Mouse (Mus musculus) liver, postnatal 0 days (tissue): ENCODE results near the gene Tmprss6. TPM values are rescaled to one million over a fixed set of nuclear protein-coding genes. Genes with fewer than 3 reads are reported as not detected.

ENCODE experiments used
- ATAC-seq: fragments of 200-750 bp; cut with Nextera tagmentation; 2 replicates; pipeline ENCODE4 v1.8.0; 2017; ENCODE audit warnings: mild to moderate bottlenecking, moderate library complexity
- DNase-seq: peaks from one replicate; pipeline ENCODE4 v3.0.0-alpha.2; 2016
- H3K27ac ChIP-seq: fragments of 300-500 bp; sonication (generic); 2 replicates; pipeline ENCODE4 v1.5.1; 2014; ENCODE audit warnings: antibody characterized with exemption, moderate library complexity, mild to moderate bottlenecking, low read depth
- H3K27me3 ChIP-seq: fragments of 300-500 bp; sonication (generic); 2 replicates; pipeline ENCODE4 v1.6.1; 2014; ENCODE audit warnings: low read length, control low read depth, mixed read lengths; ENCODE audit not compliant: insufficient read depth
- H3K36me3 ChIP-seq: fragments of 300-500 bp; sonication (generic); replicated peaks from 2 replicates; pipeline ENCODE4 v1.6.1; 2014; ENCODE audit warnings: mild to moderate bottlenecking, control low read depth, low read length, moderate library complexity, mixed read lengths; ENCODE audit not compliant: insufficient read depth
- H3K4me1 ChIP-seq: fragments of 300-500 bp; sonication (generic); 2 replicates; pipeline ENCODE4 v1.6.1; 2014; ENCODE audit warnings: antibody characterized with exemption, mild to moderate bottlenecking, control low read depth; ENCODE audit not compliant: insufficient read depth
- H3K4me2 ChIP-seq: fragments of 300-500 bp; sonication (generic); 2 replicates; pipeline ENCODE4 v1.6.1; 2014; ENCODE audit warnings: low read depth, mild to moderate bottlenecking, low read length, moderate library complexity, mixed read lengths
- H3K4me3 ChIP-seq: fragments of 300-500 bp; sonication (generic); 2 replicates; pipeline ENCODE4 v1.5.1; 2014; ENCODE audit warnings: low read depth, low read length
- H3K9ac ChIP-seq: fragments of 300-500 bp; sonication (generic); replicated peaks from 2 replicates; pipeline ENCODE4 v1.6.1; 2014; ENCODE audit warnings: mild to moderate bottlenecking, moderate library complexity
- H3K9me3 ChIP-seq: fragments of 300-500 bp; sonication (generic); 2 replicates; pipeline ENCODE4 v1.6.1; 2016; ENCODE audit warnings: mild to moderate bottlenecking, control low read depth, low read length, mixed read lengths
- CTCF ChIP-seq: sonication (generic); IDR thresholded peaks from 2 replicates; pipeline ENCODE4 v1.5.1; 2016; ENCODE audit warnings: antibody characterized with exemption, low read depth
- EP300 ChIP-seq: IDR thresholded peaks from 2 replicates; pipeline ENCODE4 v1.6.1; 2016; ENCODE audit warnings: antibody characterized with exemption, low read depth, mild to moderate bottlenecking
- WGBS: fragments of 180-500 bp; shearing (Covaris S2); extraction: QIAGEN DNeasy Blood & Tissue Kit; methylation state at CpG from one replicate; pipeline ENCODE4 v1.1.7; 2014; ENCODE audit not compliant: insufficient replicate concordance; 5-methylcytosine and 5-hydroxymethylcytosine counted together
- polyA plus RNA-seq: library from polyadenylated mRNA; unstranded; fragments of >200 nt; fragmentation: Nextera tagmentation; extraction: Ambion mirVana; gene quantifications from 2 replicates; pipeline ENCODE4 v1.2.1, GENCODE M21; 2015

Tmprss6 gene
- 73.4 and 80.3 TPM in 2 replicates for polyA plus RNA-seq

DNA sequence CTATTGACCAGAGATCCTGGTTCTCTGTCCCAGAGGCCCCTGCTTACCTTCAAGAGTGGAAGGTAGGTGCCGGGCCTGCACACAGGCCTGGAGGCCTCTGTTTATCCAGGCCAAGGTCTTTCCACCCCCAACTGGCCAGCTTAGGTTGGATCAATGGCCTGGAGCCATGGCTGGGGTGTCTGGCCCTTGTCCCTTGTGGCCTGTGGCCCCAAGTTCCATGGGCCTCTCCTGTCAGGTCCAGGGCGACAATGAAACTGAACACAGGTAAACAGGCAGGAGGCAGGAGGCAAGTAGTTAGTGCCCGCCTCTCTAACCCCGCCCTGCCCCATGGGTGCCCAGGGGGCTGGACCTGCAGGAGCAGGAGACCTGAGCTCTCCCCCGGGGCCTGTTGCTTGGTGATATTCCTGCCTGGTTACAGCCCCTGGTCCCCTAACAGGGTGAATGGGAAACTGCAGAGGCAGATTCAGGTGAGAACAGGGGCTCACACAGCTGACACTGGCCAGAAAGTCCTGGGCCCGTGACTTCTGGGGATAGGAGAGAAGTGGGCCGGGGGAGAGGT, at the start of gene Tmprss6:
Gene Tmprss6, minus strand, starts transcription at position 256 of the 559 bp plus-strand sequence.
- ATAC-seq: peak; percentile 85
- Histone ChIP-seq H3K27ac (peak within 1 kb of the TSS; percentile 90), H3K36me3 (no peaks in the 10 kb centered on the region), H3K27me3 (no peaks in the 10 kb centered on the region), H3K4me2 (peak within 1 kb of the TSS; percentile 67), H3K4me1 (peaks cover 11% of the 10 kb centered on the region), H3K9ac (peak within 1 kb of the TSS; percentile 68), H3K4me3 (peak within 1 kb of the TSS; percentile 43), H3K9me3 (no peaks in the 10 kb centered on the region)
- peak; percentile 76 for DNase-seq
- TF ChIP-seq CTCF (no peak), EP300 (no peak)
- 64% methylated on average over 7 of the region's 7 CpGs for WGBS

DNA sequence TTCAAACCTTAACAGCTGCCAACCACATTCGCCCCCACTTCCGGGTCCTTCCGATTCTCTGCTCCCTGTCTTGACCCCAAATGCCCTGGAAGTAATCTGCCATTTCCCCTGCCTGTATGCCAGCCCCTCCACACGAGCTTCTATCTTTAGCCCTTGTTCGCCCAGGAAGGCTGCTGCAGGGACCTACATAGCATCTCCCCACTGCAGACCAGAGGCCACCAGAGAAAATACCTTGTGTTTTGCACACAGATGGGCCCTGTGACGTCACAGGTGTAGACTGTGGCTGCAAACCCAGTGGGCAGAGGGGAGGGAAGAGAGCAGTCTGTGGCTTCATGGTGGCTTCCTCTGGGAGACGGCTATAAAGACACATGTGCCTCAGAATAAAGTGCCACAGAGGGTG, 49.8 kb upstream of the Tmprss6 start:
- Histone ChIP-seq H3K4me1 (peaks cover 3% of the 10 kb centered on the region), H3K4me3 (no peak overlapping the region), H3K9me3 (no peaks in the 10 kb centered on the region), H3K27me3 (no peaks in the 10 kb centered on the region), H3K36me3 (no peaks in the 10 kb centered on the region), H3K9ac (no peak overlapping the region), H3K4me2 (no peak overlapping the region), H3K27ac (no peak overlapping the region)
- ATAC-seq: no peak
- peak; percentile 13 for DNase-seq
- TF ChIP-seq EP300: no peak
- no peak for TF ChIP-seq CTCF
- WGBS: 44% methylated on average over 7 of the region's 7 CpGs

DNA sequence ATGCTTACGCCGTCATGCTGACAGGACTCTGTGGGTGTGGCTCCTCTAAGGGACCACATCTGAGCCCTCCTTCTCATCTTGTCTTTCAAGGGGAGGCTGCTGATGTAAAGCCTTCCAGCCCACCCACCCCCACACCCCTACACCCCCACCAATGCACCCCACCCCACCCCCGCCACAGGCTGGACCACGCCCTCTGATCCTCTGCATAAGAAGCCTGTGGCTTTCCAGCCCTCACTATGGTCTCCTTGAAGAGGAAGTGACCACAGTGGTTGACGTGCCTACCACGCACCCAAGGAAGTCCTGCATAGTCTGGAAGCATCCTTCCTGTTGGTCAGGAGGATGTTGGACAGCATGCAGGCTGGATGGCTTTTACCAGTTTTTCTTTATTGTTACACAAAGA, 47.3 kb upstream of the Tmprss6 start:
- H3K4me3 ChIP-seq: no peak overlapping the region
- H3K9ac ChIP-seq: no peak overlapping the region
- TF ChIP-seq EP300 (no peak), CTCF (no peak)
- peaks cover 20% of the 10 kb centered on the region for H3K4me1 ChIP-seq
- DNase-seq (peak; percentile 13), ATAC-seq (no peak)
- no peaks in the 10 kb centered on the region for H3K27me3 ChIP-seq
- no peaks in the 10 kb centered on the region for H3K9me3 ChIP-seq
- H3K36me3 ChIP-seq: no peaks in the 10 kb centered on the region
- H3K27ac ChIP-seq: no peak overlapping the region
- 50% methylated on average over 6 of the region's 6 CpGs for WGBS
- H3K4me2 ChIP-seq: no peak overlapping the region

DNA sequence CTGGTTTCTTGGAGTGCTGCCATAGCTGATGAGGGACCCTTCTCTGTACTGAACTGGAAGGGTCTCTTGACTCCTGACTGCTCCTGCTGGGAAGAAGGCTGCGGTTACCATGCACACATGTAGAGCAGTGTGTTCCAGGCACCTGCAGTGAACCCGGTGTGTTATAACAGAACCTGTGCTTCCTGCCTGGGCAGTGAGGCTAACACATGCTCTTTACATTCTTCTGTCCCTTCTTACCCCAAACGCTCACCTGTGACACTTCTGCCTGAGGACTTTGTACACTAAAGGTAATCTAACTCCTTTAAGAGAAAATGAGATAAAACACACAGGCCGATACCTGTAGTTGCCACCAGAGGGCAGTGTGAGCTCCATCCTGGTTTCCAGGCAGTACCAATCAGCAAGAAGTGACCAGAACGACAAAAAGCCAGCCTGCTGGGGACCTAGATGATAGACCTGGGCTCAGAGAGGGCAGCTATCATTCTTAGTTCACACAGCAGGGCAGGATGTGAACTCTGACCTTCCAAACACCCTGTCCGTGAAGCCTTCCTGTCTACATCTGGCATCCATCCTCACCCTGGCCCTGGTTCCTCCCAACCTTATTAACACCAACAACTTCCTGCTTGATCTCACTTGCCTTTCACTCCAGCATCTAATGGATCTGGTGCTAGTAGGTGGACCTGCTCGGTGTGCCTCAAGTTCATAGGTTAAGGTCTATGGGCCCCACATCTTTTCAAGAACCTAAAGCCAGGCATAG, 46.1 kb upstream of the Tmprss6 start:
- peaks cover 24% of the 10 kb centered on the region for H3K4me1 ChIP-seq

DNA sequence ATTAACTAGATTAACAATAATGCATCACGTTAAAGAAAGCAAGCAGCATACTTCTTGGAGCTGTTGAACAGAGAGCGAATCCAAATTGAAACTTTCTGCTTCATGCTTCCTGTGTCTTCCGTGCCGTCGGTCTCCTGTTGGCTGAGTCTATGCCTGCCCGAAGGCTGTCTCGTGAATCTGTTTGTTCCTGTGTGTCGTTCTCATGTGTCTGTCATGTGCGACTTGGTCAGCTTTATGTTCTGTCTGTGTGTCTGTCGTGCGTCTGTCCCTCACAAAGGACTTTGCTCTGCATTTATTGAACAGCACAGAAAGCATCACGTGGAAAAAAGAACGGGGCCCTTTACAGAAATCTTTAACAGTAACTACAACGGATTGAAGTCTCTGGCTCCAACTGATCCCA, 44.6 kb upstream of the Tmprss6 start:
- DNase-seq (peak; percentile 34), ATAC-seq (peak; percentile 74)
- Histone ChIP-seq H3K27me3 (no peaks in the 10 kb centered on the region), H3K36me3 (no peaks in the 10 kb centered on the region), H3K9me3 (no peaks in the 10 kb centered on the region), H3K9ac (no peak overlapping the region), H3K4me3 (no peak overlapping the region), H3K4me1 (peaks cover 24% of the 10 kb centered on the region), H3K27ac (peak overlapping the region; percentile 30), H3K4me2 (no peak overlapping the region)
- TF ChIP-seq CTCF: no peak
- TF ChIP-seq EP300: no peak
- 65% methylated on average over 14 of the region's 14 CpGs for WGBS

More for the DNA sequence above, 46.1 kb upstream of the Tmprss6 start:
- Histone ChIP-seq H3K36me3 (no peaks in the 10 kb centered on the region), H3K4me3 (no peak overlapping the region), H3K27ac (no peak overlapping the region), H3K9me3 (no peaks in the 10 kb centered on the region), H3K9ac (no peak overlapping the region), H3K4me2 (no peak overlapping the region), H3K27me3 (no peaks in the 10 kb centered on the region)
- TF ChIP-seq CTCF: peak; percentile 95
- no peak for TF ChIP-seq EP300
- DNase-seq (peak; percentile 82), ATAC-seq (peak; percentile 53)
- WGBS: 27% methylated on average over 7 of the region's 7 CpGs

DNA sequence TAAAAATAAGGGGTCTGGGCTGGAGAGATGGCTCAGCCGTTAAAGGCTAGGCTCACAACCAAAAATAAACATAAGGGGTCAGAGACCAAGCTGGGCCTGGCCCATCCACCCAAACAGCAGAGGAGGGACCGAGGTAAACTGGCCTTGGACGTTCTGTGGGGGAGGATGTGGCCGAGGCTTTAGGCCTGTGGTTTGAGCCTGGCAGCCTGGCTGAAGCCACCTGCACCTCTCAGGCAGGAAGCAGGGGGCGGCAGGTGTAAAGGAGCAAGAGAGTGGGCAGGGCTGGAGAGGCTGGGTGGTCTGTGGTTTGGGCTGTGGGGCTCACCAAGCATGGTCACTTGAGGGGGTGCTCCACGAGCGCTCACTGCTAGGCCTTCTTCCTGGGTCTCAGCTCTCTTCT, 43.5 kb upstream of the Tmprss6 start:
- Histone ChIP-seq H3K27ac (peak overlapping the region; percentile 30), H3K27me3 (no peaks in the 10 kb centered on the region), H3K9me3 (no peaks in the 10 kb centered on the region), H3K36me3 (no peaks in the 10 kb centered on the region), H3K4me2 (no peak overlapping the region), H3K4me3 (no peak overlapping the region), H3K4me1 (peaks cover 24% of the 10 kb centered on the region), H3K9ac (no peak overlapping the region)
- ATAC-seq (no peak), DNase-seq (no peak)
- TF ChIP-seq EP300 (no peak), CTCF (no peak)
- WGBS: 47% methylated on average over 7 of the region's 7 CpGs
